Mouse (Mus musculus) testis, adult 2 months (tissue): ENCODE results near the gene Rpusd4.

ENCODE experiments used
- CTCF ChIP-seq: fragments of 200-500 bp; IDR thresholded peaks from 2 replicates; pipeline ENCODE4 v1.5.1; 2012; ENCODE audit warnings: low read depth, mild to moderate bottlenecking, inconsistent platforms, low read length, moderate library complexity; ENCODE audit not compliant: control insufficient read depth, insufficient read depth, insufficient replicate concordance
- POLR2A ChIP-seq: fragments of 200-500 bp; IDR thresholded peaks from 2 replicates; pipeline ENCODE4 v1.6.1; 2012; ENCODE audit warnings: low read depth, mild to moderate bottlenecking, inconsistent platforms, low read length, moderate library complexity; ENCODE audit not compliant: control insufficient read depth

DNA sequence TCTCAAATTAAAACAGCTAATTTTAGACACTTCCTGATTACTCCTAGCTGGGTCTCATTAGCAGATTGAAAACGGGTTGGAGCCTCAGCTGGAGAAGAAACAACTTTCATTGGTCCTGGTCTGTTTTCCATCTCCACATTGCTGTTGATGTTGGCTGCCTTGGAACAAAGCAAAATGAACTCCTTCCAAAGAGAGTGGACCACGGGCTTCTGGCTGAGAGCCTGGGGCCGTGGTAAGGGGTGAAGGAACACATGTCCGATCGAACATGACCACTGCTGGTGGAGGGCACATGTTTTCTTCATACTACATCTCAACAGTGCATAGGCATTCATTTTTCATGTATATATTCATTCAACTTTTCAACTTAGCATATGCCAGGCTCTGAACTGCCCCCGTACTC is 42.7 kb downstream of the Rpusd4 start:
- TF ChIP-seq CTCF, result no peak
- no peak for TF ChIP-seq POLR2A
